Mouse (Mus musculus) lung, embryonic 14.5 days (tissue): ENCODE measurements around the gene Nap1l3. TPM values are rescaled to one million over a fixed set of nuclear protein-coding genes. Genes with fewer than 3 reads are reported as not detected.

Experiments
- ATAC-seq: fragments of 200-750 bp; cut with Nextera tagmentation; 2 replicates; pipeline ENCODE4 v1.8.0; 2017; ENCODE audit warnings: mild to moderate bottlenecking, moderate TSS enrichment, moderate library complexity; ENCODE audit not compliant: insufficient read depth
- DNase-seq: peaks from one replicate; pipeline ENCODE4 v3.0.0-alpha.2; 2015
- H3K27ac ChIP-seq: fragments of 300-500 bp; sonication (generic); 2 replicates; pipeline ENCODE4 v1.5.1; 2014; ENCODE audit warnings: low read depth, mild to moderate bottlenecking, moderate library complexity
- H3K27me3 ChIP-seq: fragments of 300-500 bp; sonication (generic); 2 replicates; pipeline ENCODE4 v1.6.1; 2014; ENCODE audit warnings: low read length, control low read depth; ENCODE audit not compliant: insufficient read depth
- H3K36me3 ChIP-seq: fragments of 300-500 bp; sonication (generic); 2 replicates; pipeline ENCODE4 v1.6.1; 2014; ENCODE audit warnings: control low read depth; ENCODE audit not compliant: insufficient read depth
- H3K4me1 ChIP-seq: fragments of 300-500 bp; sonication (generic); 2 replicates; pipeline ENCODE4 v1.6.1; 2014; ENCODE audit warnings: antibody characterized with exemption, control low read depth; ENCODE audit not compliant: insufficient read depth
- H3K4me2 ChIP-seq: fragments of 300-500 bp; sonication (generic); 2 replicates; pipeline ENCODE4 v1.6.1; 2014; ENCODE audit warnings: mild to moderate bottlenecking
- H3K4me3 ChIP-seq: fragments of 300-500 bp; sonication (generic); 2 replicates; pipeline ENCODE4 v1.5.1; 2014; ENCODE audit warnings: low read depth, low read length
- H3K9ac ChIP-seq: fragments of 300-500 bp; sonication (generic); 2 replicates; pipeline ENCODE4 v1.6.1; 2014
- H3K9me3 ChIP-seq: fragments of 300-500 bp; sonication (generic); 2 replicates; pipeline ENCODE4 v1.6.1; 2016; ENCODE audit warnings: low read depth, low read length, control low read depth
- CTCF ChIP-seq: IDR thresholded peaks from 2 replicates; pipeline ENCODE4 v1.5.1; 2016; ENCODE audit warnings: antibody characterized with exemption, low read depth
- WGBS: fragments of 180-500 bp; shearing (Covaris S2); extraction: QIAGEN DNeasy Blood & Tissue Kit; methylation state at CpG from one replicate; pipeline ENCODE4 v1.1.7; 2014; 5-methylcytosine and 5-hydroxymethylcytosine counted together
- polyA plus RNA-seq: library from polyadenylated mRNA; unstranded; fragments of >200 nt; fragmentation: Nextera tagmentation; extraction: Ambion mirVana; gene quantifications from 2 replicates; pipeline ENCODE4 v1.2.1, GENCODE M21; 2014

The Nap1l3 gene
- 2.0 and 2.3 TPM in 2 replicates for polyA plus RNA-seq

GRCm38 (mm10) chrX:122396781-122397581, at the start of gene Nap1l3:
Nap1l3 (minus strand) TSS chrX:122397401.
- ATAC-seq (peak; percentile 98), DNase-seq (peak; percentile 70)
- 7% methylated on average over 36 of the region's 39 CpGs for WGBS
- H3K4me1 ChIP-seq: no peaks in the 10 kb centered on the region
- H3K4me2 ChIP-seq: peak within 1 kb of the TSS; percentile 63
- no peak for TF ChIP-seq CTCF
- H3K27ac ChIP-seq: no peak within 1 kb of the TSS
- peak within 1 kb of the TSS; percentile 34; the same call in 1 of the 2 replicates for H3K9ac ChIP-seq
- H3K4me3 ChIP-seq: peak within 1 kb of the TSS; percentile 48
- H3K36me3 ChIP-seq: no peaks in the 10 kb centered on the region
- no peaks in the 10 kb centered on the region for H3K9me3 ChIP-seq
- H3K27me3 ChIP-seq: no peaks in the 10 kb centered on the region

DNA sequence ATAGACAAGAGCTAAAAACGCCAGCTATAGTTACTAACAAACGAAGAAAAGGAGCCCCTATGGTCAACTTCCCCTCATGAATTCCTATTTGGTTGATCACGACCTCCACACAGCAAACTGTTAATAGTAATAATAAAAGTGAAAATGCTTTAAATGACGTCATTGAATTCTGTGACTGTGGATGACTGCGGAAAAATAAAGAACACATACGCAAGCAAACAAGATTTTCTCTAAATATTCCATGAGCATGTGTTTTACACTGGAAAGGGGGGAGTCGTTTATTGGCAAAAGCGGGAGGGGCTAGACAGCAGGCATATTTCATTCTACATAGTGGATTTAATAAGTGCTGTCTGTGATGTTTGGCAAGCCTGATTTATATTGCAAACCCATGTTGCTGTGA, 451 bp upstream of the Nap1l3 start:
- Histone ChIP-seq H3K27me3 (no peaks in the 10 kb centered on the region), H3K9ac (no peak overlapping the region; the same call in 1 of the 2 replicates), H3K4me2 (peak overlapping the region; percentile 63), H3K4me3 (peak overlapping the region; percentile 48), H3K27ac (no peak overlapping the region), H3K36me3 (no peaks in the 10 kb centered on the region), H3K9me3 (no peaks in the 10 kb centered on the region), H3K4me1 (no peaks in the 10 kb centered on the region)
- ATAC-seq (peak; percentile 43; the same call in 1 of the 2 replicates), DNase-seq (no peak)
- no peak for TF ChIP-seq CTCF
- WGBS: 17% methylated on average over 8 of the region's 8 CpGs
